Mouse (Mus musculus): ENCODE data around the gene Slc28a1. TPM values are rescaled to one million over a fixed set of nuclear protein-coding genes. Genes with fewer than 3 reads are reported as not detected.
"Not testable (repeated sequence)": the region's sequence is repeated elsewhere in the genome, so short reads cannot be mapped to it uniquely, and the experiment has no call there.

Slc28a1 gene
- polyA plus RNA-seq, 1 experiment from 2014 or later, result not detected

- no peak for ATAC-seq (ENCODE audit: insufficient read depth)
- TF ChIP-seq CTCF (IDR thresholded peaks at IDR 0.05; ENCODE audit: low read depth), result no peak
- 91% methylated on average over 8 of the region's 8 CpGs for WGBS
- no peak overlapping the region for H3K4me2 ChIP-seq
- no peak overlapping the region for H3K4me3 ChIP-seq (ENCODE audit: low read depth, low read length)
- H3K36me3 ChIP-seq (ENCODE audit: insufficient read depth), result no peaks in the 10 kb centered on the region
- H3K27ac ChIP-seq (ENCODE audit: low read depth), result no peak overlapping the region
- H3K9ac ChIP-seq, result no peak overlapping the region
- no peaks in the 10 kb centered on the region for H3K4me1 ChIP-seq (ENCODE audit: insufficient read depth)
- no peaks in the 10 kb centered on the region for H3K27me3 ChIP-seq (ENCODE audit: insufficient read depth, low read length)
- no peak for DNase-seq
- no peaks in the 10 kb centered on the region for H3K9me3 ChIP-seq (ENCODE audit: low read depth, low read length)
Observed at GRCm38 (mm10) chr7:81151216-81151615, 36.6 kb downstream of the Slc28a1 start.

- 92% methylated on average over 10 of the region's 10 CpGs for WGBS
- H3K27ac ChIP-seq (ENCODE audit: low read depth), result no peak overlapping the region
- no peak overlapping the region for H3K4me3 ChIP-seq (ENCODE audit: low read depth, low read length)
- H3K4me2 ChIP-seq, result no peak overlapping the region
- TF ChIP-seq CTCF (IDR thresholded peaks at IDR 0.05; ENCODE audit: low read depth), result no peak
- H3K27me3 ChIP-seq (ENCODE audit: insufficient read depth, low read length), result no peaks in the 10 kb centered on the region
- no peaks in the 10 kb centered on the region for H3K9me3 ChIP-seq (ENCODE audit: low read depth, low read length)
- no peaks in the 10 kb centered on the region for H3K36me3 ChIP-seq (ENCODE audit: insufficient read depth)
- H3K9ac ChIP-seq, result no peak overlapping the region
- no peak for ATAC-seq (ENCODE audit: insufficient read depth)
- no peak for DNase-seq
- H3K4me1 ChIP-seq (ENCODE audit: insufficient read depth), result no peaks in the 10 kb centered on the region
Observed at GRCm38 (mm10) chr7:81152306-81152705, 37.7 kb downstream of the Slc28a1 start.

GRCm38 (mm10) chr7:81152826-81153225 is 38.2 kb downstream of the Slc28a1 start:
- ATAC-seq (ENCODE audit: insufficient read depth), result no peak
- H3K36me3 ChIP-seq (ENCODE audit: insufficient read depth), result no peaks in the 10 kb centered on the region
- no peak for DNase-seq
- no peak overlapping the region for H3K27ac ChIP-seq (ENCODE audit: low read depth)
- no peaks in the 10 kb centered on the region for H3K27me3 ChIP-seq (ENCODE audit: insufficient read depth, low read length)
- H3K9me3 ChIP-seq (ENCODE audit: low read depth, low read length), result no peaks in the 10 kb centered on the region
- TF ChIP-seq CTCF (IDR thresholded peaks at IDR 0.05; ENCODE audit: low read depth), result no peak
- H3K4me1 ChIP-seq (ENCODE audit: insufficient read depth), result no peaks in the 10 kb centered on the region
- no peak overlapping the region for H3K4me2 ChIP-seq
- no peak overlapping the region for H3K9ac ChIP-seq
- 70% methylated on average over 7 of the region's 7 CpGs for WGBS
- no peak overlapping the region for H3K4me3 ChIP-seq (ENCODE audit: low read depth, low read length)

GRCm38 (mm10) chr7:81153327-81153726 is 38.7 kb downstream of the Slc28a1 start:
- Histone ChIP-seq H3K4me1 (ENCODE audit: insufficient read depth) (no peaks in the 10 kb centered on the region), H3K4me3 (ENCODE audit: low read depth, low read length) (no peak overlapping the region), H3K27ac (ENCODE audit: low read depth) (no peak overlapping the region), H3K9me3 (ENCODE audit: low read depth, low read length) (no peaks in the 10 kb centered on the region), H3K36me3 (ENCODE audit: insufficient read depth) (no peaks in the 10 kb centered on the region), H3K9ac (no peak overlapping the region), H3K27me3 (ENCODE audit: insufficient read depth, low read length) (no peaks in the 10 kb centered on the region), H3K4me2 (no peak overlapping the region)
- no peak for DNase-seq
- 80% methylated on average over 6 of the region's 6 CpGs for WGBS
- TF ChIP-seq CTCF (IDR thresholded peaks at IDR 0.05; ENCODE audit: low read depth), result no peak
- no peak for ATAC-seq (ENCODE audit: insufficient read depth)

- not testable (repeated sequence) for DNase-seq; H3K4me2 ChIP-seq; H3K36me3 ChIP-seq (ENCODE audit: insufficient read depth); H3K4me3 ChIP-seq (ENCODE audit: low read depth, low read length); H3K4me1 ChIP-seq (ENCODE audit: insufficient read depth); H3K9me3 ChIP-seq (ENCODE audit: low read depth, low read length); H3K27me3 ChIP-seq (ENCODE audit: insufficient read depth, low read length); H3K27ac ChIP-seq (ENCODE audit: low read depth); H3K9ac ChIP-seq; ATAC-seq (ENCODE audit: insufficient read depth)
Observed at GRCm38 (mm10) chr7:81154244-81154643, 39.6 kb downstream of the Slc28a1 start.

- TF ChIP-seq CTCF (IDR thresholded peaks at IDR 0.05; ENCODE audit: low read depth), result peak; percentile 95
- Histone ChIP-seq H3K4me2 (no peak overlapping the region), H3K9ac (no peak overlapping the region), H3K9me3 (ENCODE audit: low read depth, low read length) (no peaks in the 10 kb centered on the region), H3K27me3 (ENCODE audit: insufficient read depth, low read length) (no peaks in the 10 kb centered on the region), H3K4me3 (ENCODE audit: low read depth, low read length) (no peak overlapping the region), H3K4me1 (ENCODE audit: insufficient read depth) (no peaks in the 10 kb centered on the region), H3K27ac (ENCODE audit: low read depth) (no peak overlapping the region), H3K36me3 (ENCODE audit: insufficient read depth) (no peaks in the 10 kb centered on the region)
- DNase-seq (peak; percentile 87), ATAC-seq (ENCODE audit: insufficient read depth) (peak; percentile 70; the same call in 1 of the 2 replicates)
- WGBS, result 1% methylated on average over 3 of the region's 3 CpGs
Observed at GRCm38 (mm10) chr7:81154960-81155359, 40.4 kb downstream of the Slc28a1 start.

GRCm38 (mm10) chr7:81158933-81159332 is 44.3 kb downstream of the Slc28a1 start:
- no peak for DNase-seq
- H3K4me2 ChIP-seq, result no peak overlapping the region
- H3K9me3 ChIP-seq (ENCODE audit: low read depth, low read length), result no peaks in the 10 kb centered on the region
- TF ChIP-seq CTCF (IDR thresholded peaks at IDR 0.05; ENCODE audit: low read depth), result no peak
- H3K27ac ChIP-seq (ENCODE audit: low read depth), result no peak overlapping the region
- H3K36me3 ChIP-seq (ENCODE audit: insufficient read depth), result no peaks in the 10 kb centered on the region
- WGBS, result 36% methylated on average over 7 of the region's 7 CpGs
- no peaks in the 10 kb centered on the region for H3K4me1 ChIP-seq (ENCODE audit: insufficient read depth)
- H3K4me3 ChIP-seq (ENCODE audit: low read depth, low read length), result no peak overlapping the region
- no peak overlapping the region for H3K9ac ChIP-seq
- ATAC-seq (ENCODE audit: insufficient read depth), result no peak
- no peaks in the 10 kb centered on the region for H3K27me3 ChIP-seq (ENCODE audit: insufficient read depth, low read length)

- ATAC-seq (ENCODE audit: insufficient read depth) (no peak), DNase-seq (peak; percentile 84)
- no peaks in the 10 kb centered on the region for H3K4me1 ChIP-seq (ENCODE audit: insufficient read depth)
- no peaks in the 10 kb centered on the region for H3K36me3 ChIP-seq (ENCODE audit: insufficient read depth)
- no peak overlapping the region for H3K9ac ChIP-seq
- no peaks in the 10 kb centered on the region for H3K27me3 ChIP-seq (ENCODE audit: insufficient read depth, low read length)
- WGBS, result 65% methylated on average over 9 of the region's 9 CpGs
- no peak overlapping the region for H3K4me2 ChIP-seq
- no peaks in the 10 kb centered on the region for H3K9me3 ChIP-seq (ENCODE audit: low read depth, low read length)
- no peak overlapping the region for H3K4me3 ChIP-seq (ENCODE audit: low read depth, low read length)
- peak; percentile 69 for TF ChIP-seq CTCF (IDR thresholded peaks at IDR 0.05; ENCODE audit: low read depth)
- no peak overlapping the region for H3K27ac ChIP-seq (ENCODE audit: low read depth)
Observed at GRCm38 (mm10) chr7:81161666-81162065, 47.1 kb downstream of the Slc28a1 start.
